Mouse (Mus musculus) intestine, embryonic 15.5 days (tissue): ENCODE measurements around the gene Zfp52. TPM values are rescaled to one million over a fixed set of nuclear protein-coding genes. Genes with fewer than 3 reads are reported as not detected.

ENCODE experiments used
- ATAC-seq: fragments of 200-750 bp; cut with Nextera tagmentation; 2 replicates; pipeline ENCODE4 v1.8.0; 2017; ENCODE audit warnings: moderate TSS enrichment, moderate library complexity
- H3K27ac ChIP-seq: fragments of 300-500 bp; sonication (generic); 2 replicates; pipeline ENCODE4 v1.5.1; 2015; ENCODE audit warnings: mild to moderate bottlenecking, inconsistent platforms
- H3K27me3 ChIP-seq: fragments of 300-500 bp; sonication (generic); replicated peaks from 2 replicates; pipeline ENCODE4 v1.6.1; 2015; ENCODE audit warnings: inconsistent platforms
- H3K36me3 ChIP-seq: fragments of 300-500 bp; sonication (generic); 2 replicates; pipeline ENCODE4 v1.6.1; 2015; ENCODE audit warnings: inconsistent platforms
- H3K4me1 ChIP-seq: fragments of 300-500 bp; sonication (generic); replicated peaks from 2 replicates; pipeline ENCODE4 v1.6.1; 2015; ENCODE audit warnings: inconsistent platforms
- H3K4me2 ChIP-seq: fragments of 300-500 bp; sonication (generic); replicated peaks from 2 replicates; pipeline ENCODE4 v1.6.1; 2015; ENCODE audit warnings: mild to moderate bottlenecking, inconsistent platforms
- H3K4me3 ChIP-seq: fragments of 300-500 bp; sonication (generic); replicated peaks from 2 replicates; pipeline ENCODE4 v1.5.1; 2015; ENCODE audit warnings: inconsistent platforms
- H3K9ac ChIP-seq: fragments of 300-500 bp; sonication (generic); 2 replicates; pipeline ENCODE4 v1.6.1; 2015; ENCODE audit warnings: inconsistent platforms
- H3K9me3 ChIP-seq: fragments of 300-500 bp; sonication (generic); 2 replicates; pipeline ENCODE4 v1.6.1; 2016; ENCODE audit warnings: inconsistent platforms
- WGBS: fragments of 180-500 bp; shearing (Covaris S2); methylation state at CpG from one replicate; pipeline ENCODE4 v1.1.7; 2015; 5-methylcytosine and 5-hydroxymethylcytosine counted together
- polyA plus RNA-seq: library from polyadenylated mRNA; unstranded; fragments of >200 nt; fragmentation: Nextera tagmentation; extraction: Ambion mirVana; gene quantifications from 2 replicates; pipeline ENCODE4 v1.2.1, GENCODE M21; 2015

The Zfp52 gene
- polyA plus RNA-seq, 1 experiment from 2014 or later: 4.3 TPM

- H3K4me2 ChIP-seq: no peak overlapping the region
- no peak overlapping the region for H3K27ac ChIP-seq
- ATAC-seq: peak; percentile 36; the same call in 1 of the 2 replicates
- H3K9ac ChIP-seq: no peak overlapping the region
- H3K4me3 ChIP-seq: no peak overlapping the region
- peaks cover 15% of the 10 kb centered on the region for H3K36me3 ChIP-seq
- H3K27me3 ChIP-seq: no peaks in the 10 kb centered on the region
- H3K9me3 ChIP-seq: no peaks in the 10 kb centered on the region
- 71% methylated on average over 1 of the region's 1 CpGs for WGBS
- no peaks in the 10 kb centered on the region for H3K4me1 ChIP-seq
Measured at GRCm38 (mm10) chr17:21579080-21579479, 43.7 kb downstream of the Zfp52 start.

- no peaks in the 10 kb centered on the region for H3K27me3 ChIP-seq
- H3K36me3 ChIP-seq: peaks cover 15% of the 10 kb centered on the region
- no peaks in the 10 kb centered on the region for H3K4me1 ChIP-seq
- H3K27ac ChIP-seq: no peak overlapping the region
- peak; percentile 87 for ATAC-seq
- H3K4me2 ChIP-seq: no peak overlapping the region
- 28% methylated on average over 5 of the region's 5 CpGs for WGBS
- no peak overlapping the region for H3K4me3 ChIP-seq
- H3K9ac ChIP-seq: no peak overlapping the region
- H3K9me3 ChIP-seq: no peaks in the 10 kb centered on the region
Measured at GRCm38 (mm10) chr17:21579493-21580175, 44.3 kb downstream of the Zfp52 start.

GRCm38 (mm10) chr17:21585521-21585920, 50.2 kb downstream of the Zfp52 start:
- no peak for ATAC-seq

More at GRCm38 (mm10) chr17:21585521-21585920, 50.2 kb downstream of the Zfp52 start:
- Histone ChIP-seq H3K36me3 (peaks cover 27% of the 10 kb centered on the region), H3K4me1 (no peaks in the 10 kb centered on the region), H3K9me3 (no peaks in the 10 kb centered on the region), H3K27ac (no peak overlapping the region), H3K9ac (no peak overlapping the region), H3K4me2 (no peak overlapping the region), H3K4me3 (no peak overlapping the region), H3K27me3 (no peaks in the 10 kb centered on the region)
- WGBS: 96% methylated on average over 2 of the region's 2 CpGs

Other genes with a start within 250 kb of the Zfp52 start
- not detected in 2 replicates for gene Vmn1r237, start 223.7 kb upstream of the Zfp52 start, polyA plus RNA-seq
- gene Zfp677, start 151.8 kb upstream of the Zfp52 start, polyA plus RNA-seq: 2.8 and 2.9 TPM in 2 replicates
- gene Zfp54, start 112.3 kb upstream of the Zfp52 start, polyA plus RNA-seq: 5.9 and 6.5 TPM in 2 replicates
- gene Zfp51, start 85.2 kb upstream of the Zfp52 start, polyA plus RNA-seq: 13.1 and 14.4 TPM in 2 replicates
- gene Zfp53, start 46.5 kb upstream of the Zfp52 start, polyA plus RNA-seq: 12.2 and 14.5 TPM in 2 replicates
- gene Zfp948, start 31.5 kb downstream of the Zfp52 start, polyA plus RNA-seq: 17.0 and 17.7 TPM in 2 replicates
- gene Zfp983, start 115.1 kb downstream of the Zfp52 start, polyA plus RNA-seq: 3.7 and 4.1 TPM in 2 replicates
- 6.3 and 8.4 TPM in 2 replicates for gene Gm10226, start 156.3 kb downstream of the Zfp52 start, polyA plus RNA-seq
- gene Zfp760, start 172.2 kb downstream of the Zfp52 start, polyA plus RNA-seq: 7.7 and 8.6 TPM in 2 replicates
- gene Zfp229, start 195.3 kb downstream of the Zfp52 start, polyA plus RNA-seq: 4.3 and 4.6 TPM in 2 replicates